Comparison of ENCODE assay signal across 8 mouse cellular contexts in the genomic region with DNA sequence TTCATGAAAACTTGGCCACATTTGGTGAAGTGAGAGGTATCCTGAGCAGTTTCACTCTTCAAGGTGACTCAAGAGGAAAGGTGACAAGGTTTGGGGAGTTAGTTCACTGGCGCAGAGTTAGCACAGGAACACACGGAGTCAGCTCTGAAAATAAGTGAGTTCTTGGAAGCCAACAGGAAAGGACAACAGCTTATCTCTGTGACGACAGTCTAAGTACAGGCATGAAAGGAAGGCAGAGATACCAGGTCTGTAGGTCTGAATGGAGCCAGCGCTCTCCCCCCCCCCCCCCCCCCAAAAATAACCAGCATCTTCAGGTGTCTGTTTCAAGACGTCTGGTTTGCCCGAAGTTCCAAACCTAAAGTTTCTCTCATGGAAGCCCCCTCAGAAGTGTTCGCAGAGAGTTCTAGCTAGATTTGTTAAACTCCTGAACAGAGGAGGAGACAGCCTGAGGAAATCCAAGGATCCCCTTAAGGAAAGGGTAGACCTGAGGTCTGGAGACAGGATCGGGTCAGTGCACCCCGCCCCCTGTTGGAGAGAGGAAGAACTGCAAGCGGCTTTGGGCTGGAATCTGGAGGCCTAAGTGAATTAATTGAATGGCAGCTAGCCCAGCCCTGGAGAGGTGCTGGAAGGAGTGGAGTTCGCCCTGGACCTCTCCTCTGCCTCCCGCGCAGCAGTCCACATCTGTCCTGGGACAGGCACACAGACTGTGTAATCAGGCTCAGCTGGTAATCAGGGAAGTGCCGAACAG. TPM values are rescaled to one million over a fixed set of nuclear protein-coding genes. Genes with fewer than 3 reads are reported as not detected.
A peak's percentile ranks its signal among the peaks of the same experiment; 100 is the strongest.
DNase-seq lines count a peak whose midpoint lies in the region; ATAC-seq and TF ChIP-seq lines count a peak whose summit lies in the region.

No protein-coding gene starts in this region.

- 44% methylated on average over 14 of the region's 14 CpGs for WGBS in intestine, postnatal 0 days
- 39% methylated on average over 14 of the region's 14 CpGs for WGBS in limb, embryonic 13.5 days
- WGBS in midbrain, embryonic 16.5 days, result 43% methylated on average over 14 of the region's 14 CpGs

- no peaks in the 10 kb centered on the region for H3K9me3 ChIP-seq in intestine, postnatal 0 days (ENCODE audit: control insufficient read depth)
- H3K9me3 ChIP-seq in limb, embryonic 13.5 days, result no peaks in the 10 kb centered on the region
- H3K9me3 ChIP-seq in midbrain, embryonic 16.5 days (replicated peaks; ENCODE audit: control insufficient read depth, low read length, poor library complexity, severe bottlenecking), result no peaks in the 10 kb centered on the region

- H3K4me2 ChIP-seq in intestine, postnatal 0 days (replicated peaks; ENCODE audit: low read depth), result no peak overlapping the region
- H3K4me2 ChIP-seq in limb, embryonic 13.5 days (replicated peaks), result peak overlapping the region; percentile 27; the same call in 1 of the 2 replicates
- H3K4me2 ChIP-seq in midbrain, embryonic 16.5 days (ENCODE audit: low read length), result no peak overlapping the region

- no peak overlapping the region for H3K27ac ChIP-seq in intestine, postnatal 0 days (ENCODE audit: low read depth, low read length)
- no peak overlapping the region for H3K27ac ChIP-seq in limb, embryonic 13.5 days
- no peak overlapping the region for H3K27ac ChIP-seq in midbrain, embryonic 16.5 days (ENCODE audit: low read length)

- no peaks in the 10 kb centered on the region for H3K27me3 ChIP-seq in intestine, postnatal 0 days (replicated peaks; ENCODE audit: control insufficient read depth, insufficient read depth, low read length)
- H3K27me3 ChIP-seq in limb, embryonic 13.5 days, result peaks cover 4% of the 10 kb centered on the region; the same call in 1 of the 2 replicates
- H3K27me3 ChIP-seq in midbrain, embryonic 16.5 days (ENCODE audit: control insufficient read depth, insufficient read depth, low read depth, low read length), result no peaks in the 10 kb centered on the region

- peak; percentile 36 for DNase-seq in A20 (ENCODE audit: low read depth, low spot score)
- peak; percentile 37 for DNase-seq in adrenal gland, adult 8-10 months
- peak; percentile 76 for DNase-seq in embryo, embryonic 9.5 days (ENCODE audit: extremely low spot score)
- peak; percentile 61 to 78 for DNase-seq in heart, adult 18-20 months
- peak; percentile 83 for DNase-seq in testis, postnatal 10 days (ENCODE audit: low spot score)

- peak; percentile 61 for ATAC-seq in intestine, postnatal 0 days
- ATAC-seq in limb, embryonic 13.5 days (ENCODE audit: low FRiP score, low read depth), result peak; percentile 40; the same call in 1 of the 2 replicates
- ATAC-seq in midbrain, embryonic 16.5 days, result peak; percentile 64; the same call in 1 of the 2 replicates

- no peak overlapping the region for H3K9ac ChIP-seq in intestine, postnatal 0 days (ENCODE audit: low read depth, low read length)
- 0 out of 2 replicates have a peak overlapping the region, but pooled peaks have one; percentile 8 for H3K9ac ChIP-seq in limb, embryonic 13.5 days
- H3K9ac ChIP-seq in midbrain, embryonic 16.5 days (ENCODE audit: low read depth, low read length), result no peak overlapping the region

- peak; percentile 84 for TF ChIP-seq CTCF in intestine, postnatal 0 days (IDR thresholded peaks at IDR 0.05; ENCODE audit: low read depth)

- no peaks in the 10 kb centered on the region for H3K4me1 ChIP-seq in intestine, postnatal 0 days (replicated peaks; ENCODE audit: control insufficient read depth, insufficient read depth, low read length)
- H3K4me1 ChIP-seq in limb, embryonic 13.5 days, result peaks cover 5% of the 10 kb centered on the region
- H3K4me1 ChIP-seq in midbrain, embryonic 16.5 days (ENCODE audit: control insufficient read depth, insufficient read depth, low read length), result no peaks in the 10 kb centered on the region

- no peaks in the 10 kb centered on the region for H3K36me3 ChIP-seq in intestine, postnatal 0 days (ENCODE audit: control insufficient read depth, insufficient read depth)
- H3K36me3 ChIP-seq in limb, embryonic 13.5 days, result no peaks in the 10 kb centered on the region
- no peaks in the 10 kb centered on the region for H3K36me3 ChIP-seq in midbrain, embryonic 16.5 days (ENCODE audit: control insufficient read depth, insufficient read depth, low read length)

- H3K4me3 ChIP-seq in intestine, postnatal 0 days (ENCODE audit: low read depth, low read length), result no peak overlapping the region
- no peak overlapping the region for H3K4me3 ChIP-seq in limb, embryonic 13.5 days
- H3K4me3 ChIP-seq in midbrain, embryonic 16.5 days (ENCODE audit: low read depth, low read length), result no peak overlapping the region

RNA-seq across cellular contexts. Expression of a gene that starts 24.1 kb away (rescaled TPM):
- total RNA-seq in adrenal gland, adult 8-10 months (2022), result 1 to 10 TPM in 3 of 4 experiments, under 1 TPM in 1; 0.54 to 1.3 (median 1.2) TPM
- 100 to 1,000 TPM; 895 to 982 TPM for total RNA-seq in heart, adult 18-20 months (2021)
- polyA plus RNA-seq in intestine, postnatal 0 days (2015; fragmentation: Nextera tagmentation; extraction: Ambion mirVana), result 5.7 and 5.9 TPM in 2 replicates
- 35.1 and 38.5 TPM in 2 replicates for polyA plus RNA-seq in limb, embryonic 13.5 days (2015; fragmentation: Nextera tagmentation; extraction: Ambion mirVana)
- 0.29 and 0.82 TPM in 2 replicates for polyA plus RNA-seq in midbrain, embryonic 16.5 days (2015; fragmentation: Nextera tagmentation; extraction: Ambion mirVana)

RNA-seq across cellular contexts. Expression of a gene that starts 52.2 kb away (rescaled TPM):
- not detected for total RNA-seq in adrenal gland, adult 8-10 months (2022)
- not detected for total RNA-seq in heart, adult 18-20 months (2021)
- polyA plus RNA-seq in intestine, postnatal 0 days (2015; fragmentation: Nextera tagmentation; extraction: Ambion mirVana), result not detected in 2 replicates
- 0.04 and 0.18 TPM in 2 replicates for polyA plus RNA-seq in limb, embryonic 13.5 days (2015; fragmentation: Nextera tagmentation; extraction: Ambion mirVana)
- 27.2 and 49.6 TPM in 2 replicates for polyA plus RNA-seq in midbrain, embryonic 16.5 days (2015; fragmentation: Nextera tagmentation; extraction: Ambion mirVana)

Comparison
In these comparisons a context has a peak if more than half of its experiments do, and no peak if none do; other contexts are left out.
1. RNA of a gene that starts 52.2 kb away (polyA plus RNA-seq): 27.2 to 49.6 TPM in midbrain, embryonic 16.5 days; 0.04 to 0.18 TPM in limb, embryonic 13.5 days and not detected in intestine, postnatal 0 days; every median in the first group is over 10 times any median in the second.
2. Peak in every context shown above with its lines, with median percentiles within 50 percentile points of each other: DNase-seq and ATAC-seq.